Mouse (Mus musculus) midbrain, embryonic 13.5 days (tissue): ENCODE results near the gene Ice2. TPM values are rescaled to one million over a fixed set of nuclear protein-coding genes. Genes with fewer than 3 reads are reported as not detected.

ENCODE experiments used
- ATAC-seq: fragments of 200-750 bp; cut with Nextera tagmentation; 2 replicates; pipeline ENCODE4 v1.8.0; 2017; ENCODE audit warnings: mild to moderate bottlenecking, moderate TSS enrichment, moderate library complexity
- H3K27ac ChIP-seq: fragments of 300-500 bp; sonication (generic); 2 replicates; pipeline ENCODE4 v1.5.1; 2015; ENCODE audit warnings: inconsistent platforms, mild to moderate bottlenecking, moderate library complexity
- H3K27me3 ChIP-seq: fragments of 300-500 bp; sonication (generic); 2 replicates; pipeline ENCODE4 v1.6.1; 2015; ENCODE audit warnings: mild to moderate bottlenecking, inconsistent platforms
- H3K36me3 ChIP-seq: fragments of 300-500 bp; sonication (generic); 2 replicates; pipeline ENCODE4 v1.6.1; 2015; ENCODE audit warnings: mild to moderate bottlenecking, inconsistent platforms
- H3K4me1 ChIP-seq: fragments of 300-500 bp; sonication (generic); replicated peaks from 2 replicates; pipeline ENCODE4 v1.6.1; 2015; ENCODE audit warnings: inconsistent platforms
- H3K4me2 ChIP-seq: fragments of 300-500 bp; sonication (generic); replicated peaks from 2 replicates; pipeline ENCODE4 v1.6.1; 2015; ENCODE audit warnings: moderate library complexity, mild to moderate bottlenecking, inconsistent platforms
- H3K4me3 ChIP-seq: fragments of 300-500 bp; sonication (generic); replicated peaks from 2 replicates; pipeline ENCODE4 v1.5.1; 2015; ENCODE audit warnings: mild to moderate bottlenecking, inconsistent platforms
- H3K9ac ChIP-seq: fragments of 300-500 bp; sonication (generic); replicated peaks from 2 replicates; pipeline ENCODE4 v1.6.1; 2015; ENCODE audit warnings: mild to moderate bottlenecking, inconsistent platforms
- H3K9me3 ChIP-seq: fragments of 300-500 bp; sonication (generic); 2 replicates; pipeline ENCODE4 v1.6.1; 2016; ENCODE audit warnings: mild to moderate bottlenecking, inconsistent platforms
- WGBS: fragments of 180-500 bp; shearing (Covaris S2); methylation state at CpG from one replicate; pipeline ENCODE4 v1.1.7; 2015; 5-methylcytosine and 5-hydroxymethylcytosine counted together
- microRNA-seq: library from miRNA; unstranded; fragments of <30 nt; microRNA quantifications from one replicate; pipeline ENCODE4, GENCODE M21; 2016
- polyA plus RNA-seq: library from polyadenylated mRNA; unstranded; fragments of >200 nt; fragmentation: Nextera tagmentation; extraction: Ambion mirVana; gene quantifications from 2 replicates; pipeline ENCODE4 v1.2.1, GENCODE M21; 2015

Ice2 gene
- polyA plus RNA-seq, 1 experiment from 2014 or later, result 14.3 TPM

GRCm38 (mm10) chr9:69467310-69467939, 69.7 kb downstream of the Ice2 start:
- Histone ChIP-seq H3K36me3 (no peaks in the 10 kb centered on the region), H3K9me3 (no peaks in the 10 kb centered on the region), H3K27ac (no peak overlapping the region), H3K4me2 (no peak overlapping the region), H3K4me3 (no peak overlapping the region), H3K4me1 (peaks cover 33% of the 10 kb centered on the region), H3K9ac (no peak overlapping the region), H3K27me3 (peaks cover 7% of the 10 kb centered on the region; the same call in 1 of the 2 replicates)
- no peak for ATAC-seq
- WGBS, result 78% methylated on average over 10 of the region's 10 CpGs

- Histone ChIP-seq H3K36me3 (no peaks in the 10 kb centered on the region), H3K4me3 (no peak overlapping the region), H3K27me3 (peaks cover 7% of the 10 kb centered on the region; the same call in 1 of the 2 replicates), H3K4me2 (peak overlapping the region; percentile 13; the same call in 1 of the 2 replicates), H3K9ac (peak overlapping the region; percentile 36), H3K4me1 (peaks cover 33% of the 10 kb centered on the region), H3K27ac (peak overlapping the region; percentile 32; the same call in 1 of the 2 replicates), H3K9me3 (no peaks in the 10 kb centered on the region)
- peak; percentile 83 for ATAC-seq
- 5% methylated on average over 9 of the region's 9 CpGs for whole genome bisulfite sequencing
These were observed 71.3 kb downstream of the Ice2 start for GRCm38 (mm10) chr9:69468991-69469390.

- peaks cover 7% of the 10 kb centered on the region; the same call in 1 of the 2 replicates for H3K27me3 ChIP-seq
- H3K4me1 ChIP-seq, result peaks cover 33% of the 10 kb centered on the region
- WGBS, result 68% methylated on average over 5 of the region's 5 CpGs
- no peak overlapping the region for H3K27ac ChIP-seq
- no peaks in the 10 kb centered on the region for H3K36me3 ChIP-seq
- no peak overlapping the region for H3K4me3 ChIP-seq
- no peak for ATAC-seq
- no peaks in the 10 kb centered on the region for H3K9me3 ChIP-seq
- H3K4me2 ChIP-seq, result no peak overlapping the region
- H3K9ac ChIP-seq, result no peak overlapping the region
These were observed 72.7 kb downstream of the Ice2 start for GRCm38 (mm10) chr9:69470362-69470761.

- no peak for ATAC-seq
- H3K9ac ChIP-seq, result no peak overlapping the region
- no peak overlapping the region for H3K4me2 ChIP-seq
- no peaks in the 10 kb centered on the region for H3K36me3 ChIP-seq
- no peak overlapping the region for H3K4me3 ChIP-seq
- peaks cover 5% of the 10 kb centered on the region; the same call in 1 of the 2 replicates for H3K27me3 ChIP-seq
- 34% methylated on average over 6 of the region's 6 CpGs for WGBS
- H3K9me3 ChIP-seq, result no peaks in the 10 kb centered on the region
- H3K27ac ChIP-seq, result no peak overlapping the region
- peaks cover 33% of the 10 kb centered on the region for H3K4me1 ChIP-seq
These were observed 73.2 kb downstream of the Ice2 start for GRCm38 (mm10) chr9:69470921-69471320.

- no peak overlapping the region for H3K4me2 ChIP-seq
- no peak overlapping the region for H3K9ac ChIP-seq
- ATAC-seq, result no peak
- no peak overlapping the region for H3K27ac ChIP-seq
- 85% methylated on average over 6 of the region's 6 CpGs for WGBS
- H3K27me3 ChIP-seq, result peaks cover 4% of the 10 kb centered on the region; the same call in 1 of the 2 replicates
- peaks cover 32% of the 10 kb centered on the region for H3K4me1 ChIP-seq
- H3K9me3 ChIP-seq, result no peaks in the 10 kb centered on the region
- H3K36me3 ChIP-seq, result no peaks in the 10 kb centered on the region
- no peak overlapping the region for H3K4me3 ChIP-seq
These were observed 75.0 kb downstream of the Ice2 start for GRCm38 (mm10) chr9:69472724-69473123.

GRCm38 (mm10) chr9:69475873-69476272, 78.2 kb downstream of the Ice2 start:
- ATAC-seq, result no peak
- H3K4me2 ChIP-seq, result no peak overlapping the region
- peaks cover 9% of the 10 kb centered on the region for H3K4me1 ChIP-seq
- WGBS, result 86% methylated on average over 6 of the region's 6 CpGs
- H3K27me3 ChIP-seq, result no peaks in the 10 kb centered on the region
- no peak overlapping the region for H3K27ac ChIP-seq
- no peaks in the 10 kb centered on the region for H3K9me3 ChIP-seq
- H3K4me3 ChIP-seq, result no peak overlapping the region
- no peak overlapping the region for H3K9ac ChIP-seq
- no peaks in the 10 kb centered on the region for H3K36me3 ChIP-seq

- Histone ChIP-seq H3K9me3 (no peaks in the 10 kb centered on the region), H3K4me1 (peaks cover 6% of the 10 kb centered on the region), H3K4me2 (no peak overlapping the region), H3K27me3 (no peaks in the 10 kb centered on the region), H3K4me3 (no peak overlapping the region), H3K36me3 (no peaks in the 10 kb centered on the region), H3K27ac (no peak overlapping the region), H3K9ac (no peak overlapping the region)
- ATAC-seq, result no peak
- WGBS, result 66% methylated on average over 14 of the region's 14 CpGs
These were observed 79.6 kb downstream of the Ice2 start for GRCm38 (mm10) chr9:69477195-69477823.

- ATAC-seq, result no peak
- WGBS, result 72% methylated on average over 6 of the region's 6 CpGs
These were observed 80.1 kb downstream of the Ice2 start for GRCm38 (mm10) chr9:69477824-69478222.

GRCm38 (mm10) chr9:69480344-69480743, 82.6 kb downstream of the Ice2 start:
- Histone ChIP-seq H3K9me3 (no peaks in the 10 kb centered on the region), H3K4me2 (no peak overlapping the region), H3K36me3 (no peaks in the 10 kb centered on the region), H3K9ac (no peak overlapping the region), H3K27ac (no peak overlapping the region), H3K27me3 (no peaks in the 10 kb centered on the region), H3K4me3 (no peak overlapping the region), H3K4me1 (peaks cover 26% of the 10 kb centered on the region)
- 0% methylated on average over 1 of the region's 1 CpGs for WGBS
- peak; percentile 67; the same call in 1 of the 2 replicates for ATAC-seq

More at GRCm38 (mm10) chr9:69477824-69478222, 80.1 kb downstream of the Ice2 start:
- Histone ChIP-seq H3K9me3 (no peaks in the 10 kb centered on the region), H3K27me3 (no peaks in the 10 kb centered on the region), H3K27ac (no peak overlapping the region), H3K4me2 (no peak overlapping the region), H3K4me1 (peaks cover 7% of the 10 kb centered on the region), H3K4me3 (no peak overlapping the region), H3K36me3 (no peaks in the 10 kb centered on the region), H3K9ac (no peak overlapping the region)

Small RNA genes lying within 50 kb of the gene (microRNA-seq; reads per million reads assigned to microRNA genes)
- gene Mir3109, result not detected

Other genes with a start within 250 kb of the Ice2 start
- 96.0 and 115 TPM in 2 replicates for gene Anxa2, start 55.7 kb downstream of the Ice2 start, polyA plus RNA-seq